Mouse (Mus musculus): ENCODE data around the gene Jpt1.

- no peak for TF ChIP-seq CTCF (IDR thresholded peaks at IDR 0.05; ENCODE audit: low read depth, low read length)
- peak; percentile 63 for TF ChIP-seq POLR2A (IDR thresholded peaks at IDR 0.05; ENCODE audit: extremely low read depth, insufficient read depth, low read length)
Measured at GRCm38 (mm10) chr11:115536038-115536681, 22.0 kb upstream of the Jpt1 start, which contains the start of gene Sumo2.
